Mouse (Mus musculus) liver, adult 2 months (tissue): Measurements from ENCODE around the gene Hs3st3b1. TPM values are rescaled to one million over a fixed set of nuclear protein-coding genes. Genes with fewer than 3 reads are reported as not detected.

ENCODE experiments used
- DNase-seq: peaks from one replicate; pipeline ENCODE4 v3.0.0-alpha.2; 2011; ENCODE audit warnings: low read depth, low spot score; ENCODE audit errors: extremely low read depth
- H3K27ac ChIP-seq: fragments of 200-500 bp; replicated peaks from 2 replicates; pipeline ENCODE4 v1.5.1; 2012; ENCODE audit warnings: low read depth, mild to moderate bottlenecking, control low read depth, inconsistent platforms, low read length; ENCODE audit not compliant: insufficient read depth
- H3K27me3 ChIP-seq: fragments of 200-500 bp; 2 replicates; pipeline ENCODE4 v1.6.1; 2012; ENCODE audit warnings: mild to moderate bottlenecking, moderate library complexity, low read length, inconsistent platforms; ENCODE audit not compliant: control insufficient read depth, insufficient read depth
- H3K36me3 ChIP-seq: fragments of 200-500 bp; 2 replicates; pipeline ENCODE4 v1.6.1; 2012; ENCODE audit warnings: low read length, inconsistent platforms; ENCODE audit not compliant: control insufficient read depth, insufficient read depth
- H3K4me1 ChIP-seq: fragments of 200-500 bp; 2 replicates; pipeline ENCODE4 v1.6.1; 2011; ENCODE audit warnings: low read length; ENCODE audit not compliant: control insufficient read depth, insufficient read depth
- H3K4me3 ChIP-seq: fragments of 200-500 bp; 2 replicates; pipeline ENCODE4 v1.5.1; 2011; ENCODE audit warnings: low read depth, mild to moderate bottlenecking, control low read depth, low read length, moderate library complexity; ENCODE audit not compliant: insufficient read depth
- H3K79me2 ChIP-seq: fragments of 200-500 bp; 2 replicates; pipeline ENCODE4 v1.6.1; 2012; ENCODE audit warnings: inconsistent platforms, mild to moderate bottlenecking, low read length, moderate library complexity; ENCODE audit not compliant: control insufficient read depth, insufficient read depth
- H3K9ac ChIP-seq: fragments of 200-500 bp; 2 replicates; pipeline ENCODE4 v1.6.1; 2012; ENCODE audit warnings: low read depth, mild to moderate bottlenecking, control low read depth, inconsistent platforms, low read length
- CTCF ChIP-seq: fragments of 200-500 bp; IDR thresholded peaks from 2 replicates; pipeline ENCODE4 v1.5.1; 2011; ENCODE audit warnings: low read depth, low read length, control low read depth
- POLR2A ChIP-seq: fragments of 200-500 bp; IDR thresholded peaks from 2 replicates; pipeline ENCODE4 v1.6.1; 2011; ENCODE audit warnings: low read length, control low read depth; ENCODE audit not compliant: insufficient read depth; ENCODE audit errors: extremely low read depth
- WGBS: fragments of 180-500 bp; shearing (Covaris S2); methylation state at CpG from one replicate; pipeline ENCODE4 v1.1.7; 2018; 5-methylcytosine and 5-hydroxymethylcytosine counted together
- polyA plus RNA-seq: library from polyadenylated mRNA; depleted of rRNA; stranded (reverse); fragments of >200 nt; gene quantifications from 2 replicates; pipeline ENCODE4 v1.2.3, GENCODE M21; 2012
- total RNA-seq: library from RNA; depleted of rRNA; stranded (reverse); fragments of >200 nt; gene quantifications from 2 replicates; pipeline ENCODE4 v1.2.3, GENCODE M21; 2014

Hs3st3b1 gene
- total and polyA plus RNA-seq, 2 experiments = 38.5 to 57.5 TPM

DNA sequence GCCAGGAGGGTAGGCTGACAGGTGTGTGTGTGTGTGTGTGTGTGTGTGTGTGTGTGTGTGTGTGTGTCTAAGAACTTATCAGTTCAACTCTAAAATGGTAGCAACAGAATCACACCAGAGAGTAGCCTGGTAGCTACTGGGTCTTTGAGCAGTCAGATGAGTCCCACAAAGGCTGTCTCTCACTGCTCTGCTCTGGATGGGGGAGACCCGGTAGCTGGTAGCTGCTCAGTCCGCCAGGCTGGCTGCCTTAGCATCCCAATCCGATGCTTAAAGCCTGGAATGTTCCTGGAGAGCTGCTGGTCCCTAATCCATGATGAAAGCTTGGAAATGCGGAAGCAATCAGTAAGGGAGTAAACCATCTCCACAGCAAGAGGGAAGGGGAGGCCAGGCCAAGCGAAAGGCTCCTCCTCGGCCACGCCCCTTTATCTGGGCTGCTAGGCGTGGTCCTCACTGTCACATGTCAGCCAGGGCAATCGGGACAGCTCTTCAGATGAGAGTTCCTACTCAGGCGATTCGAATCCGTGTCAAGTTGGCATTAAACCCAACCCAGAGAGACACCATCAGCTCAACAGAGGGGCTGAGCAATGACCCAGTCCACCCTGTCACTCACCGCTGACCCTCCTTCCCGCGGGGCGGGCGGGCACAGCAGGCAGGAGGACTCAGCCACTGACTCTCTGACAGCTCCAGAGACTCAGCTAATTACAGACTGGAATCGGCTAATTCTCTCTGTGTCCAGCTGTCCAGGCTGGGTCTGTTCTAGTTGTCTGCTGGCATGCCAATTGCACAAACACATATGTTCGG lies 29.9 kb upstream of the Hs3st3b1 start:
- Histone ChIP-seq H3K9ac (no peak overlapping the region), H3K4me1 (no peaks in the 10 kb centered on the region; the same call in 1 of the 2 replicates), H3K4me3 (peak overlapping the region; percentile 40; the same call in 1 of the 2 replicates), H3K27ac (no peak overlapping the region), H3K27me3 (no peaks in the 10 kb centered on the region), H3K36me3 (no peaks in the 10 kb centered on the region), H3K79me2 (no peaks in the 10 kb centered on the region)
- DNase-seq = peak; percentile 46
- TF ChIP-seq CTCF (no peak), POLR2A (no peak)
- WGBS = 19% methylated on average over 19 of the region's 19 CpGs

DNA sequence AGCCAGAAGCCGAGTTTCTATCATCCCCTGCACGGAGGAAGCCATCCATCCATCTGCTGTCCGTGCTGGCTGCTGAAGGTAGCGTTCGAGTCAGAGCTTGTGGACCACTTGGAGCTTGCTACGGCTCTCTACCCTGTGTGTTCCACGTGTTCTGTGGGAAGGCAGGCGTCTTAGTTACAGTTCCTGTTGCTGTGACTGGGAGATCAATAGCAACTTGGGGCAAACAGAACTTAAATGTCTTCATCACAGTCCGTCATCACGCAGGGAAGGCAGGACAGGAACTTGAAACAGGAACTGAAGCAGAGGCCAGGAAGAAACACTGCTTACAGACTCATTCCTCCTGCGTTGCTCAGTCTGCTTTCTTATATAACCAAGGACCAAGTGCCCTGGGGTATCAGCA lies 26.3 kb upstream of the Hs3st3b1 start:
- H3K36me3 ChIP-seq = no peaks in the 10 kb centered on the region
- H3K27ac ChIP-seq = no peak overlapping the region
- TF ChIP-seq POLR2A = no peak
- no peak for TF ChIP-seq CTCF
- no peaks in the 10 kb centered on the region for H3K27me3 ChIP-seq
- no peak overlapping the region for H3K9ac ChIP-seq
- no peaks in the 10 kb centered on the region for H3K79me2 ChIP-seq
- no peak for DNase-seq
- no peak overlapping the region for H3K4me3 ChIP-seq
- WGBS = 92% methylated on average over 11 of the region's 11 CpGs
- no peaks in the 10 kb centered on the region for H3K4me1 ChIP-seq

- H3K79me2 ChIP-seq = no peaks in the 10 kb centered on the region
- 75% methylated on average over 2 of the region's 2 CpGs for WGBS
- H3K27me3 ChIP-seq = no peaks in the 10 kb centered on the region
- DNase-seq = no peak
- TF ChIP-seq CTCF = no peak
- no peak for TF ChIP-seq POLR2A
- no peaks in the 10 kb centered on the region for H3K4me1 ChIP-seq
- H3K36me3 ChIP-seq = no peaks in the 10 kb centered on the region
- H3K27ac ChIP-seq = no peak overlapping the region
- H3K9ac ChIP-seq = no peak overlapping the region
- H3K4me3 ChIP-seq = no peak overlapping the region
Observed at GRCm38 (mm10) chr11:63947024-63947423, 24.9 kb upstream of the Hs3st3b1 start.

DNA sequence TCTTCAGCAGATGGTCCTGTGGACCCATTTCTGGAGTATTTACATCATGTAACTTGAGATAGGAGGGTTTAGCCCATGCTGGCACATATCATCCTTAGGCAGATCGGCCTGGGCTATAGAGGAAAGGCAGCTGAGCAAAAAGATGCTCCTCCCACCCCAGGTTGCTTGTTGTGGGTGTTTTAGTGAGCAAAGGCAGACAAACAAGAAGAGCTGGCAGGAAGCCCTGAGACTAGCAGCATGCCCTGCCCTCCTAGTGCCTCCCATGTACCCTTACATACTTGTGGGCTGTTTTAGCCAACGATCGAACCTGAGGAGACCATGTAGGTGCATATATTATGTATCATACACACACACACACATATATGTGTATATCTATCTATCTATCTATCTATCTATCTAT lies 21.9 kb upstream of the Hs3st3b1 start:
- TF ChIP-seq POLR2A = no peak
- TF ChIP-seq CTCF = no peak
- Histone ChIP-seq H3K27ac (no peak overlapping the region), H3K79me2 (no peaks in the 10 kb centered on the region), H3K9ac (no peak overlapping the region), H3K36me3 (no peaks in the 10 kb centered on the region), H3K27me3 (no peaks in the 10 kb centered on the region), H3K4me1 (no peaks in the 10 kb centered on the region), H3K4me3 (no peak overlapping the region)
- DNase-seq = no peak
- WGBS = 97% methylated on average over 3 of the region's 3 CpGs

GRCm38 (mm10) chr11:63943268-63943890 lies 21.3 kb upstream of the Hs3st3b1 start:
- WGBS = 94% methylated on average over 13 of the region's 13 CpGs
- no peak for TF ChIP-seq POLR2A
- TF ChIP-seq CTCF = no peak
- Histone ChIP-seq H3K4me3 (no peak overlapping the region), H3K27ac (no peak overlapping the region), H3K36me3 (no peaks in the 10 kb centered on the region), H3K4me1 (no peaks in the 10 kb centered on the region), H3K27me3 (no peaks in the 10 kb centered on the region), H3K9ac (no peak overlapping the region), H3K79me2 (no peaks in the 10 kb centered on the region)
- DNase-seq = no peak

DNA sequence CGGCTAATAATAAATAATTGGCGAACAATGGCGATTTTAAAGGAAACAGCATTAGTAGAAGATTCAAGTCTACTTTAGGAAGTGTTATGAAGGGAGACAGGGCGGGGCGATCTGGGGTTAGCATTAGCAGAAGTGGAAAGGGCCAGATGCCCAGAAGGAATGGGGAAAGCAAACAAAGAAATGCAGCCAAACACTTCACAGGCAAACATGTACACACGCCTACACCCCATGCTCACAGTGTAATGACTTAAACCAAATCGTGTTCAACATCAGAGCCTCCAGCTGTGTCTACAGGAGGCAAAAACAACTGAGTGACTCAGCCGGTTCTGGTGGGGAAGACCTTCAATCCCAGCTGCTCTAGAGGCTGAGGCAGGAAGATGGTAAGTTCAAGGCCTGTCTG lies 20.1 kb upstream of the Hs3st3b1 start:
- TF ChIP-seq POLR2A (no peak), CTCF (no peak)
- WGBS = 60% methylated on average over 8 of the region's 8 CpGs
- Histone ChIP-seq H3K79me2 (no peaks in the 10 kb centered on the region), H3K27me3 (no peaks in the 10 kb centered on the region), H3K27ac (no peak overlapping the region), H3K4me1 (no peaks in the 10 kb centered on the region), H3K4me3 (no peak overlapping the region), H3K36me3 (no peaks in the 10 kb centered on the region), H3K9ac (no peak overlapping the region)
- DNase-seq = no peak
